Mouse (Mus musculus) kidney, postnatal 36 days (tissue): ENCODE measurements around the gene Vwa1.
"Not testable (repeated sequence)": the region's sequence is repeated elsewhere in the genome, so short reads cannot be mapped to it uniquely, and the experiment has no call there.

Experiments used
- DNase-seq, 2 experiments: peaks; one replicate each; pipeline ENCODE4 v3.0.0; 2021 to 2022; ENCODE audit warnings: mixed read lengths in 2 of 2

Vwa1 gene

GRCm38 (mm10) chr4:155774280-155774754, at the start of gene Vwa1:
Vwa1 (minus strand) TSS chr4:155774698.
- DNase-seq: peak; percentile 93 to 98

GRCm38 (mm10) chr4:155823443-155823842, 48.9 kb upstream of the Vwa1 start:
- no peak for DNase-seq

GRCm38 (mm10) chr4:155821025-155821424, 46.5 kb upstream of the Vwa1 start:
- peak in 1 of 2 experiments; percentile 59 for DNase-seq

GRCm38 (mm10) chr4:155817533-155817932, 43.0 kb upstream of the Vwa1 start:
- DNase-seq: no peak

GRCm38 (mm10) chr4:155812665-155813181, 38.2 kb upstream of the Vwa1 start:
- peak in 1 of 2 experiments; percentile 57 for DNase-seq

GRCm38 (mm10) chr4:155811929-155812664, 37.6 kb upstream of the Vwa1 start, which contains the start of gene Ccnl2:
Ccnl2 (plus strand) TSS chr4:155812489.
- DNase-seq: peak; percentile 96

GRCm38 (mm10) chr4:155807841-155808240, 33.3 kb upstream of the Vwa1 start:
- DNase-seq: peak in 1 of 2 experiments; percentile 38

- peak; percentile 96 to 98 for DNase-seq
These were observed 29.0 kb upstream of the Vwa1 start for GRCm38 (mm10) chr4:155803340-155804041.

GRCm38 (mm10) chr4:155802741-155803339, 28.3 kb upstream of the Vwa1 start, which contains the start of gene Mrpl20:
Mrpl20 (plus strand) TSS chr4:155802878.
- DNase-seq: peak in 1 of 2 experiments; percentile 26

GRCm38 (mm10) chr4:155802075-155802474, 27.6 kb upstream of the Vwa1 start:
- no peak for DNase-seq

- DNase-seq: no peak
These were observed 19.2 kb upstream of the Vwa1 start for GRCm38 (mm10) chr4:155793730-155794129.

- DNase-seq: peak in 1 of 2 experiments; percentile 60
These were observed 16.9 kb upstream of the Vwa1 start for GRCm38 (mm10) chr4:155791240-155791933.

GRCm38 (mm10) chr4:155790650-155791161, 16.2 kb upstream of the Vwa1 start:
- peak; percentile 72 to 73 for DNase-seq

- no peak for DNase-seq
These were observed 15.6 kb upstream of the Vwa1 start, which contains the start of gene Ankrd65 for GRCm38 (mm10) chr4:155790021-155790489. Ankrd65 (plus strand) TSS chr4:155790439.

GRCm38 (mm10) chr4:155788833-155789232, 14.3 kb upstream of the Vwa1 start:
- not testable (repeated sequence) for DNase-seq

GRCm38 (mm10) chr4:155788300-155788699, 13.8 kb upstream of the Vwa1 start:
- no peak for DNase-seq

GRCm38 (mm10) chr4:155785819-155786218, 11.3 kb upstream of the Vwa1 start, which contains the start of gene Tmem88b:
Tmem88b (minus strand) TSS chr4:155785874.
- no peak for DNase-seq

- no peak for DNase-seq
These were observed 10.7 kb upstream of the Vwa1 start for GRCm38 (mm10) chr4:155785246-155785645.

GRCm38 (mm10) chr4:155784081-155784701, 9.7 kb upstream of the Vwa1 start:
- peak; percentile 84 to 88 for DNase-seq

GRCm38 (mm10) chr4:155783486-155784080, 9.1 kb upstream of the Vwa1 start:
- DNase-seq: peak in 1 of 2 experiments; percentile 72

- peak; percentile 81 to 83 for DNase-seq
These were observed 6.4 kb upstream of the Vwa1 start for GRCm38 (mm10) chr4:155780895-155781294.
